Mouse (Mus musculus): Measurements from ENCODE around the gene Cdkn2d.
"Not testable (repeated sequence)": the region's sequence is repeated elsewhere in the genome, so short reads cannot be mapped to it uniquely, and the experiment has no call there.

The Cdkn2d gene

GRCm38 (mm10) chr9:21291022-21291787, at the start of gene Cdkn2d:
TSS of gene Cdkn2d (minus strand) at chr9:21291407.
- DNase-seq: peak; percentile 99

GRCm38 (mm10) chr9:21340411-21340810, 49.2 kb upstream of the Cdkn2d start:
- no peak for DNase-seq

- no peak for DNase-seq
Observed at GRCm38 (mm10) chr9:21337652-21338051, 46.4 kb upstream of the Cdkn2d start.

GRCm38 (mm10) chr9:21336491-21336890, 45.3 kb upstream of the Cdkn2d start:
- no peak for DNase-seq

- DNase-seq: no peak
Observed at GRCm38 (mm10) chr9:21335391-21335790, 44.2 kb upstream of the Cdkn2d start.

- DNase-seq: no peak
Observed at GRCm38 (mm10) chr9:21334747-21335146, 43.5 kb upstream of the Cdkn2d start.

GRCm38 (mm10) chr9:21333523-21333922, 42.3 kb upstream of the Cdkn2d start:
- no peak for DNase-seq

GRCm38 (mm10) chr9:21332161-21333061, 41.2 kb upstream of the Cdkn2d start:
- no peak for DNase-seq

- DNase-seq: no peak
Observed at GRCm38 (mm10) chr9:21331365-21332140, 40.3 kb upstream of the Cdkn2d start.

- no peak for DNase-seq
Observed at GRCm38 (mm10) chr9:21329699-21330289, 38.6 kb upstream of the Cdkn2d start.

GRCm38 (mm10) chr9:21329041-21329440, 37.8 kb upstream of the Cdkn2d start:
- DNase-seq: no peak

GRCm38 (mm10) chr9:21328041-21328440, 36.8 kb upstream of the Cdkn2d start:
- DNase-seq: no peak

- no peak for DNase-seq
Observed at GRCm38 (mm10) chr9:21327569-21327968, 36.4 kb upstream of the Cdkn2d start.

GRCm38 (mm10) chr9:21324269-21324668, 33.1 kb upstream of the Cdkn2d start:
- no peak for DNase-seq

- DNase-seq: not testable (repeated sequence)
Observed at GRCm38 (mm10) chr9:21322917-21323297, 31.7 kb upstream of the Cdkn2d start.

GRCm38 (mm10) chr9:21322211-21322916, 31.2 kb upstream of the Cdkn2d start:
- DNase-seq: no peak

- DNase-seq: no peak
Observed at GRCm38 (mm10) chr9:21321513-21321835, 30.3 kb upstream of the Cdkn2d start.

- DNase-seq: peak; percentile 82
Observed at GRCm38 (mm10) chr9:21320619-21321512, 29.7 kb upstream of the Cdkn2d start, which contains the start of gene Slc44a2. TSS of gene Slc44a2 (plus strand) at chr9:21320698.

- DNase-seq: no peak
Observed at GRCm38 (mm10) chr9:21320280-21320618, 29.0 kb upstream of the Cdkn2d start.

- DNase-seq: no peak
Observed at GRCm38 (mm10) chr9:21319503-21319902, 28.3 kb upstream of the Cdkn2d start.

GRCm38 (mm10) chr9:21318792-21319191, 27.6 kb upstream of the Cdkn2d start:
- no peak for DNase-seq
